9 mouse cellular contexts compared by ENCODE assay signal in the genomic region with DNA sequence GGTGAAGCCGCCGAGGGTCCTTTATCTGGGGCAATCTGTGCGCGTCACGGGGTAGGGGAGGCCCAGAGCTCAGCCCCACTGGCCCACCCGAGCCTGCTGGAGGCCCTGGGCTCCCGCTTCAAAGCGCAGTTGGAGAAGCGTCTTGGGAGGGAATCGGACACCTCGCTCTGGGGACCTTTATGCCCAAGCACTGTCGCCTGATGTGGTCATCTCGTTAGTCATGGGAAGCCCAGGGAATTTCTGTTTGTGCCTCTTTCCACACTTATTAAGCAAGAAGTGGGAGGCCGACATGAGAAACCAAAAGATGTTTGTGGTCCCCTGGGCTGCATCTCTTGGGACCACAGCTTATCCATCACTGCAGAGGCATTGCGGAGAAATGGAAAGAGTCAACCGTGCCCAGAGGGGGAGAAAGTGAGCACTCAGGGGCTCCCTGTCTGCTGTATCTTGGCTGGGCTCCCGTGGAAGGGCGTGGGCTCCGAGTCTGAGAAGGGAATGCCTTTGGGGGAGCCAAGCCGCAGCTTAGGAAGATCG.
DNase-seq lines count a peak whose midpoint lies in the region; ATAC-seq and TF ChIP-seq lines count a peak whose summit lies in the region.
"Had no signal": no experiment of that assay in that cellular context is flagged by ENCODE, and none has a peak within 500 bp of the region (broad histone marks: within the 10 kb centered on the region; RNA-seq: fewer than 3 reads in every experiment).

No protein-coding gene starts in this region.

- 16% methylated on average over 21 of the region's 21 CpGs for WGBS in intestine, embryonic 14.5 days
- WGBS in intestine, postnatal 0 days: 27% methylated on average over 21 of the region's 21 CpGs
- 2% methylated on average over 21 of the region's 21 CpGs for WGBS in embryonic facial prominence, embryonic 14.5 days

- H3K4me2 ChIP-seq in intestine, embryonic 14.5 days (ENCODE audit: low read length): peak overlapping the region; percentile 39
- H3K4me2 ChIP-seq in intestine, postnatal 0 days (replicated peaks; ENCODE audit: low read depth): no peak overlapping the region
- peak overlapping the region; percentile 56 for H3K4me2 ChIP-seq in embryonic facial prominence, embryonic 14.5 days (ENCODE audit: low read depth, low read length)

- H3K36me3 ChIP-seq in intestine, embryonic 14.5 days (ENCODE audit: control insufficient read depth, insufficient read depth, low read length): no peaks in the 10 kb centered on the region
- no peaks in the 10 kb centered on the region for H3K36me3 ChIP-seq in intestine, postnatal 0 days (ENCODE audit: control insufficient read depth, insufficient read depth)
- no peaks in the 10 kb centered on the region for H3K36me3 ChIP-seq in embryonic facial prominence, embryonic 14.5 days (ENCODE audit: control insufficient read depth, insufficient read depth, low read length)

- ATAC-seq in intestine, embryonic 14.5 days (replicated peaks; ENCODE audit: low FRiP score, low TSS enrichment, low read depth): no peak
- no peak for ATAC-seq in intestine, postnatal 0 days
- ATAC-seq in embryonic facial prominence, embryonic 14.5 days (ENCODE audit: low read depth): peak; percentile 66

- no peak overlapping the region for H3K27ac ChIP-seq in intestine, embryonic 14.5 days (ENCODE audit: low read depth)
- no peak overlapping the region for H3K27ac ChIP-seq in intestine, postnatal 0 days (ENCODE audit: low read depth, low read length)
- peak overlapping the region; percentile 77 for H3K27ac ChIP-seq in embryonic facial prominence, embryonic 14.5 days (replicated peaks; ENCODE audit: low read depth, low read length)

- DNase-seq in intestine, embryonic 14.5 days (ENCODE audit: low spot score): no peak
- peak; percentile 30 for DNase-seq in MN1 (ENCODE audit: low spot score)
- DNase-seq in embryonic facial prominence, embryonic 14.5 days (ENCODE audit: low spot score): peak; percentile 90
- DNase-seq in mesoderm, embryonic 11.5 days (ENCODE audit: low read depth, low spot score): peak; percentile 54
- no peak for DNase-seq in cerebellum, adult 8-10 months
- no peak for DNase-seq in adrenal gland, postnatal 4 days (ENCODE audit: low spot score in 2 of 2)
- DNase-seq in urinary bladder, postnatal 4 days (ENCODE audit: low spot score in 2 of 2): no peak

- H3K27me3 ChIP-seq in intestine, embryonic 14.5 days (replicated peaks; ENCODE audit: control insufficient read depth, insufficient read depth, low read length): peaks cover 34% of the 10 kb centered on the region
- H3K27me3 ChIP-seq in intestine, postnatal 0 days (replicated peaks; ENCODE audit: control insufficient read depth, insufficient read depth, low read length): peaks cover 35% of the 10 kb centered on the region
- peaks cover 26% of the 10 kb centered on the region for H3K27me3 ChIP-seq in embryonic facial prominence, embryonic 14.5 days (replicated peaks; ENCODE audit: control insufficient read depth, insufficient read depth, low read length)

- H3K9me3 ChIP-seq in intestine, embryonic 14.5 days (ENCODE audit: control insufficient read depth, low read length): no peaks in the 10 kb centered on the region
- no peaks in the 10 kb centered on the region for H3K9me3 ChIP-seq in intestine, postnatal 0 days (ENCODE audit: control insufficient read depth)
- no peaks in the 10 kb centered on the region for H3K9me3 ChIP-seq in embryonic facial prominence, embryonic 14.5 days (ENCODE audit: control insufficient read depth, low read length)

- TF ChIP-seq CTCF in intestine, postnatal 0 days (IDR thresholded peaks at IDR 0.05; ENCODE audit: low read depth): no peak

- peaks cover 12% of the 10 kb centered on the region for H3K4me1 ChIP-seq in intestine, embryonic 14.5 days (replicated peaks; ENCODE audit: control insufficient read depth, insufficient read depth, low read length)
- H3K4me1 ChIP-seq in intestine, postnatal 0 days (replicated peaks; ENCODE audit: control insufficient read depth, insufficient read depth, low read length): no peaks in the 10 kb centered on the region
- H3K4me1 ChIP-seq in embryonic facial prominence, embryonic 14.5 days (ENCODE audit: control insufficient read depth, insufficient read depth, low read length): peaks cover 58% of the 10 kb centered on the region

- no peak overlapping the region for H3K4me3 ChIP-seq in intestine, embryonic 14.5 days (ENCODE audit: low read depth, low read length)
- no peak overlapping the region for H3K4me3 ChIP-seq in intestine, postnatal 0 days (ENCODE audit: low read depth, low read length)
- H3K4me3 ChIP-seq in embryonic facial prominence, embryonic 14.5 days (ENCODE audit: low read depth, low read length): peak overlapping the region; percentile 22
- H3K4me3 ChIP-seq: erythroblast, embryonic 14.5 days had no signal

- H3K9ac ChIP-seq in intestine, embryonic 14.5 days (ENCODE audit: low read length): no peak overlapping the region
- no peak overlapping the region for H3K9ac ChIP-seq in intestine, postnatal 0 days (ENCODE audit: low read depth, low read length)
- H3K9ac ChIP-seq in embryonic facial prominence, embryonic 14.5 days (ENCODE audit: low read depth, low read length): 0 out of 2 replicates have a peak overlapping the region, but pooled peaks have one; percentile 35

Comparison
In these comparisons a context has a peak if more than half of its experiments do, and no peak if none do; other contexts are left out.
1. DNase-seq: peak in MN1 (single experiment), embryonic facial prominence, embryonic 14.5 days (single experiment) and mesoderm, embryonic 11.5 days (single experiment); none in intestine, embryonic 14.5 days (single experiment), cerebellum, adult 8-10 months (single experiment), adrenal gland, postnatal 4 days (0 of 2) and urinary bladder, postnatal 4 days (0 of 2).